Mouse (Mus musculus) R1 (cell line): ENCODE measurements at regions not wholly inside any gene's neighbourhood (a gene's known extent, or its start where the extent isn't known, plus 50 kb on each side); places are given as distances from the start of the nearest gene placed in this dataset.

Experiments
- DNase-seq: peaks from one replicate; pipeline ENCODE4 v3.0.0-alpha.2; 2018; ENCODE audit warnings: low read depth, low spot score

- no peak for DNase-seq
Measured at GRCm38 (mm10) chr15:67743332-67743731, 1242.6 kb upstream of the Lrrc6 start.

DNA sequence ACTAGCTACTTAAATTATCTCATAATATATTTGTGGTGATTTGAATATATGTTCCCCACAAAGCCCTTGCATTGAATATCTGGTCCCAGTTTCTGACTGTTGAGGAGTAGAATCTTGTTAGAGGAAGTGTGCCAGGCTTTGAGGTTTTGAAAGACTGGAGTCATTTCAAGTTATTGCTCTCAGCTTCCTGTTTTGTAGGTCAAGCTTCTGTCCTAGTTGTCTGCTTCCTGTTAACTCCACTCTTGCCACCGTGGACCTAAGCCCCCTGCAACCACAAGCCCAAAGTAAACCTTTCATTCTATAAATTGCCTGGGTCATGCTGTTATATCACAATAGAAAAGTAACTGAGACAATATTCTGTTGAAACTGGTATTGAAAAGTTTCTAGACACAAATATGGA is 1232.3 kb upstream of the Lrrc6 start:
- no peak for DNase-seq

DNA sequence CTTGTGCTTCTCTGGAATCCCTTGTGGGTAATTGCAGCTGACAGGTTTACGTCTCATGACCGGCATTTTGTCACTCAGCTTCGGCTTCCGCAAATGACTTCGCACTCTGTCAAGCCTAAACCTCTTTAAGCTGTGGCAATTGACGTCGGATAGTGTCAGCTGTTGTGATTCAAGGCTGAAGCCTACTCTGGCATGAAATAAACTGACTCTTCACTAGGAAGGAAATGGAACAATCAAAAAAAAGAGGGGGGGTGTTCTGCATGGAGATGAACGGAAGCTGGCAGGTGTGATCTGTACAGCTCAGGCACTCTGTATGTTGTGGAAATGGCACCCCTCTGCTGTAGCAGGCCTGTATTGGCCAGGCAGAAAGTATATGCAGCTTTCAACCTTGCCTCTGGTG is 1228.8 kb upstream of the Lrrc6 start:
- no peak for DNase-seq

DNA sequence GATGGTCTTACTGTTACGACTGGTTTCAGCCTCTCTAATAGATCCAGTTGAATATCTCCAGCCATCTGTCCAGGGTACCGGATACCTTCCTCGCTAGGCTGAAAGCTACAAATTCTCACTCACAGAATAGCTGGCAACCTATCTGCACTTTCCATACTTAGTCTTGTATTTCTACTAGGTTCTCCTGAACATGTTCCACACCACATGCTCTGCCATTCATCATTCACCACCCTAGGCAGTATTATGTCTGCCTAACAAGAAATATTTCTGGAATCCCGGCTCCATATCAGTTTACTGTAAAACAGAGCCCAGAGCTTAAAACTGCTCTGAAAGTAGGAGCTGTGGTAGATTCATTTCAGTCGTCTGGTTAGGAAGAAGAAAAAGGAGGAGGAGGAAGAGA is 1224.5 kb upstream of the Lrrc6 start:
- DNase-seq = no peak

DNA sequence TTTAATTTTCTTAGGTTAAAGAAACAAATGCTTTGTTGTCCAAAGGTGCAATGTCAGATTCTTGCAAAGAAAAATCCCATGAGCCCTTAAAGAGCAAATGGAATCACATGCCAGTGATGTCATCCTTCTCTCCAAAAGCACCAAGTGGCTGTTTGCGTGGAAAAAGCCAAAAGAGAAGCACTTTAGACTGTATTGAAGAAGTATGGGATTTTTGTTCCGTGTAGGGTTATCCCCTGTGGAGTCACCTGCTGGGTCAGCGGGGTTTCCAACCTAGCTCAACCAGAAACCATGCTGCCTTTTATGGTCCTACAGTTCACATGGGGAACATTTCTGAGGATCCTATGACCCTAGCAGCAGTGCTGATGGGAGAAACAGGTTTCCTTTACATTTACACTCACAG is 1213.5 kb upstream of the Lrrc6 start:
- DNase-seq = no peak

DNA sequence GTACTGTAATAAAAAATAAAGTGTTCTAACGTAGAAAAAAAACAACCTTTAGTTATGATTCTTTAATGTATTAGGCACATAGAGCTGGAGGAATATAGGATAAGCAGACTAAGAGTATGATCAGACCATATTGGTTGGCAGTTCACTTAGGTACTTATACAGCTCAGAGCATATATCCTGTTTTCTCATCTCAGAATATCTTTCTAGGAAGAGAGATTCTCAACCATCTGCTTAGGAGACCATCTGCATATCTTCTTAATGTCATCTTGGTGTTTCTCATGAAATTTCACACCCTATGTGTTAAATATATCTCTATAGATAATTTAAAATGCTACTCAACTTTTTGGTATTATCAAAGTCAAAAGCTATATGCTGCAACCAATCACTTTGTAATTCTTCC is 1185.4 kb upstream of the Lrrc6 start:
- DNase-seq = no peak

GRCm38 (mm10) chr15:67673276-67673675 is 1172.6 kb upstream of the Lrrc6 start:
- DNase-seq = no peak

- no peak for DNase-seq
Measured at GRCm38 (mm10) chr15:67636155-67636554, 1135.4 kb upstream of the Lrrc6 start.

GRCm38 (mm10) chr15:67626704-67627287 is 1126.1 kb upstream of the Lrrc6 start:
- no peak for DNase-seq

- no peak for DNase-seq
Measured at GRCm38 (mm10) chr15:67611896-67612295, 1111.2 kb upstream of the Lrrc6 start.

GRCm38 (mm10) chr15:67598426-67598825 is 1097.7 kb upstream of the Lrrc6 start:
- no peak for DNase-seq

- no peak for DNase-seq
Measured at GRCm38 (mm10) chr15:67576581-67576980, 1075.9 kb upstream of the Lrrc6 start.

DNA sequence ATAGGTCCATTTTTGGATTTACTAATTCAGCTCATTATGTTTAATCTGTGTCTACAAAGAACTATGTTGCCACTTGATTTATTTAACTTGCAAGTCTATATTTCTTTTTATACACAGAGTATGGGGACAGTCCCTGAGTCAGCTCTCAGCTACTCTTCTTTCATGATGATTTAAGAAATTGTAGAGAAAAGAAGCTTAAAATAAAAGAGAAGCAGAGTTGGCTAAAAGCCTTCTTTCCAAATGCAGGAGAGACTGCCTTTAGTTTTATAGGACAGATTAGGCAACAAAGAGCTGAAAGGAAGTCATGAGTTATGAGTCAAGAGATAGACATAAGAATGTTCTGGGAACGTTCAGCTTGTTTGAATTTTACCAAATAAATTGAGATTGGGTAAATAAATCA is 1070.9 kb upstream of the Lrrc6 start:
- DNase-seq = no peak

DNA sequence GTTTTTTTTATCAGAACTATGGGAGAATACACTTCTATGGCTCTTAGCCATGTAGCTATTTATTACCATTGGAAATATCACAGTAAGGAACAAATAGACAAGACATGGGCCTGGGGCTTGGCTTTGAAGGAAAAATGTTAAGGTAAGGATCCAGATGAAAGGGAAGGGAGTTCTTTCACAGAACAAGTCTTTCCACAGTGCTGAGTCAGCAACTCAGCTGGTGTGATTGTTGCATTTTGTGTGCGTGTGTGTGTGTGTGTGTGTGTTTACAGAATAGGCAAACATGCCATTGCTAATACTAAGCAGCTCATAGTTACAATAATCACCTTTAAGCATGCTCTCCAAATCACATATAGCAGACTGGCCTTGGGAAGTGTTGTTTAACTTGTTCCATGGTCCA is 1056.6 kb upstream of the Lrrc6 start:
- DNase-seq = no peak

- DNase-seq = no peak
Measured at GRCm38 (mm10) chr15:67551911-67552310, 1051.2 kb upstream of the Lrrc6 start.

DNA sequence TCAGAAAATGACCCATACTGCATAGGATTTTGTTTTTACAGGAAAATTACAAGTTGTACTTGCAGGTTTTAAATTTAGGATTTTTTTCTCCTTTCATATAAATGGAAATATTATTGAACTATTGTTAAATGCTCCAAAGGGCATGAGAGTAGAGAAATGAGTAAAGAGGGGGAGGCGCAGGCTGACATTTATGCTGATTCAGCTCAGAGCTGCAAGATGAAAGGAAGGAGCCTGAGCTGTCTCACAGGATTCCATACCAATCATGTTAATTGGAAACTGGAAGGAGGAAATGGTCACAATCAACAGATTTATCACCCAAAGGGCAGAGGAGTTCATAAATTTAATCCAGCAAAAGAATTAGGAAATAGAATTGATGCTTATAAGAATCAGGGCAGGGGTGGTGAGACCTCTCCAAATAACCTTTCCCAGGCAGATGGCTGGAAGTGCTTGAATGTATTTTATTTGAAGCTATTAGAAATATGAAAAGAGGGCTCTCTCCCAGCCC is 1046.2 kb upstream of the Lrrc6 start:
- no peak for DNase-seq

GRCm38 (mm10) chr15:67545745-67546144 is 1045.0 kb upstream of the Lrrc6 start:
- no peak for DNase-seq

DNA sequence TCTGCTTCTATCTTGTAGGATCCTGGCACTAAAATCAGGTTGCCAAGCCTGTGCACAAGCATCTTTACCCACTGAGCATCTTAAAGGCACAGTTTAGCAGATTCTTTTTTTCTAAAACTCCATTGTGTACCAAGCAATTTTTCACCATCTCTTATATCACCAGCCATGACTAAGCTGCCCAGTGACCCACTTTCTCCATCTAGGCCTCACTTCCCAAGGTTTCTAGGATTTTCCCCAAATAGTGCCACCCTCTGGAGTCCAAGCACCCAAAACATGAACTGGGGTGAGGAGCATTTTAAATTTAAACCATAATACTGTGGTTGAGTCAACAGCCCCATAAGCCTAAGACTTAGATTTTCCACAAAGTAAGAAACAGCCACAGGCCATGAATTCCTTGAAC is 1013.0 kb upstream of the Lrrc6 start:
- DNase-seq = no peak

GRCm38 (mm10) chr15:67495001-67495658 is 994.4 kb upstream of the Lrrc6 start:
- no peak for DNase-seq

GRCm38 (mm10) chr15:67481733-67482132 is 981.0 kb upstream of the Lrrc6 start:
- no peak for DNase-seq

GRCm38 (mm10) chr15:67474325-67474724 is 973.6 kb upstream of the Lrrc6 start:
- no peak for DNase-seq

DNA sequence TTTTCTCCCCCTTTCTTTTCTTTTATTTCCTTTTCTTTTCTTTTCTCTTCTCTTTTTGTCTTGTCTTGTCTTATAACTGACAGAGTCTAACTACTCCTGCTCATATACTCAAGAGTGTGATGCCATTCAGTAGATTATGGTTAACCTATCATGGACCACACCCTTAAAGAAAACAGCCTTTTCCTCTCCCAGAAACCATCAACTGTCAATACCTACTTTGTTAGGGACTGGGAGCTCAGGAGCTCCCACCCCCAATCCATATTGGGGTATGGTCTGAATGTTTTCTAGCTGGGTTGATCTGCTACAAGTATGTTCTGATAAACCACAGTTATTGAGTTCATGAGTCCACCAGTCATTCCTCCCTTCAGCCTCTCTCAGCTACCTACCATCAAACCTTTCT is 972.3 kb upstream of the Lrrc6 start:
- DNase-seq = no peak

DNA sequence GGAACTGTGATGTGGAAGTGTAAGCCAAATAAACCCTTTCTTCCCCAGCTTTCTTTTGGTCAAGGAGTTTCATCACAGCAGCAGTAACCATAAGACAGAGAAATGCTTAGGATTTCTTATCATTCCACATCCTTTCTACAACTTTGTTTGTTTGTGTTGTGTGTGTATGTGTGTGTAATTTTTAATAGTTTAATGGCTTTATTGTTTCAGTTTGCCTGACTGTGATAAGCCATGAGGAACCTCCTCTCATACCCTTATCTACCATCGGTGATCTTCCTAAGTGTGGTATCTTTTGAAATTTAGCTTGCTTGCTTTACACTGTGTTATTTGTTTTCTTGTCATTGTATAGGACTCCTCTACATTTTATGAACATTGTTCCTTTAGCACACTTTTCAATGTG is 970.6 kb upstream of the Lrrc6 start:
- no peak for DNase-seq

DNA sequence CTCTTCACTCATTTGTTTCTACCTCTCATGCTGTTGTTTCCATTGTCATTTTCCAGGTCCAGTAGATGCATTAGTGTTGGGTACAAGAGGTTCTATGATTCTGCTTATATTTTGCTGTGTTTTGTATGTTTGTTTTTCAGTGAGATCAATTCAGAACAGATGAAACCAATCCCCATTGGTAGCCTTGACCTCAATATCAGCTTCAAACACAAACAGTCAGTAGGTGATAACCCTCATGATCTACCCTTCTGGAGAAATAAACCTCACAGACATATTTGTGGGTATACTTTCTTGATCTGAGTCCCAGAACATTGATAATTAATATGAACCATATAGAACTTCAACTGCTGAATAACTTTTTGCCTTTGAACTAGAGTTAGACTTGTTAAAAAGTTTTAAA is 969.3 kb upstream of the Lrrc6 start:
- DNase-seq = no peak
